Mouse (Mus musculus) layer of hippocampus, adult 8-10 months (tissue): ENCODE measurements at regions not wholly inside any gene's neighbourhood (a gene's known extent, or its start where the extent isn't known, plus 50 kb on each side); places are given as distances from the start of the nearest gene placed in this dataset.

Experiments
- DNase-seq, 2 experiments: peaks; one replicate each; pipeline ENCODE4 v3.0.0; 2022; ENCODE audit warnings: low spot score in 2 of 2

DNA sequence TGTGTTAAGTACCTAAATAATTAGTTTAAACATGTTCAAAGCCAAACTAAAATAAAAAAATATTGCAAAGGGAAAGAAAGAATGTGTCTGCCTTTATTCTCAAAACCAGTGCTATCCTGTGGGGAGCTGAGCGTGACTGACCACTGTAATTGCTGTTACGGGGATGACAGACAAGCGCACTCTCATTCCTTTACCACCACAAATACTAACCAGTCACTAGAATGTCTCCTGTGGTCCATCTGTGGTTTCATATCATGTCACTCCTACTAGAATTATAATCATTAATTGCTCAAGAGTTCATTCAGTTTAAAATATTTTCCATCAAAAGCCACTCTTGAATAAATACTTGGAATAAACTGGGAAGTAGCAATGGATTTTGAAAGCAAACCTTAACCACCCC, 268.8 kb downstream of the Epha4 start:
- no peak for DNase-seq

DNA sequence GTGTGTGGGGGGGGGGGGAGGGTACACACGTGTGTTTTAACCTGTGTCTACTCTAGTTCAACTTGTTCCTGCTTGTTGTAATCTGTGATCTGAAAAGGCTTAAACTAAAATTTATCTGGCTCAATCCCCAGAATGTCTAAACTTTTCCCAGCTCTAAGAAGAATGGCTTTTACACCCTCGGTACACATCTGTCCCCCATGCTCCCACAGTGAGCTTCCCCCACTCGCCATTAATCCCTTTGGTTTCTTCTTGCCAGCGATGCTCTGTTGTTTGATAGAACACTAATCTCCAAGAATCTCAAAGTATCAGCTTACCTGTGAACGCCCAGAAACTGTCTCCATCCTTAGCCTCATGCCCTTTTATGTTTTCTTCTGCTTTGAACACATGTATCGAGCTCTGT, 260.6 kb downstream of the Epha4 start:
- DNase-seq, result no peak

DNA sequence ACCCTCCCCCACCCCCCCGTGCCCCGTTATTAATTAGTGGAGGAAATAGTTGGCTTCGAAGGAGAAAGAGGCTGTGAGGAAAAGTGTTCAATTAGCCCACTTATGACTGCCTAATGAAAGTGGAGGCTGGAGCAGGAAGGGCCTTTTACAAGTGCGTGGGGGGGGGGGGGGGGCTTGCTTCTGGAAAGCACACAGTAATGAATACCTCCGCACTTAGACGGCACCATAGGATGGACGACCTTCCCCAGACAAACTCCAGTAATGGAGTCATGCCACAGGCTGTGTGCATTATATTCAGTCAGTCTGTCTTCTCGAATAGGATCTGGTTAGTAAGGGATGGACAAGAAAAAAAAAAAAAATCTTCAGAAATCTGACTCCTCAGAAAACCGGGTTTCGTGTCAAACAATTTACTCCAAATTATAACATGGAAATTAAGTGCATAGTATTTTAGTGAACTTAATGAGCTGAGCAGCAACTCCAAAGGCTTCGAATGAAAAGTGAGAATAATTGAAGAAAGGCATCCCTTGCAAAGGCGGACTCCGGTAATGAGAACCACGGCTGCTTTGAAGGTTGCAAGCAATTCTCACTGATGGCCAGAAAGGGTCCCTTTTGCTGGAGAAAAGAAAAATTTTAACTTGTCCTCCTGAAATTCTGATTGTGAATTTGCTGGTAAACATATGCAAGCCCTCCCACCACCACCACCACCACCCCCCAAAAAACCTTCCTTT, 258.6 kb downstream of the Epha4 start:
- no peak for DNase-seq

DNA sequence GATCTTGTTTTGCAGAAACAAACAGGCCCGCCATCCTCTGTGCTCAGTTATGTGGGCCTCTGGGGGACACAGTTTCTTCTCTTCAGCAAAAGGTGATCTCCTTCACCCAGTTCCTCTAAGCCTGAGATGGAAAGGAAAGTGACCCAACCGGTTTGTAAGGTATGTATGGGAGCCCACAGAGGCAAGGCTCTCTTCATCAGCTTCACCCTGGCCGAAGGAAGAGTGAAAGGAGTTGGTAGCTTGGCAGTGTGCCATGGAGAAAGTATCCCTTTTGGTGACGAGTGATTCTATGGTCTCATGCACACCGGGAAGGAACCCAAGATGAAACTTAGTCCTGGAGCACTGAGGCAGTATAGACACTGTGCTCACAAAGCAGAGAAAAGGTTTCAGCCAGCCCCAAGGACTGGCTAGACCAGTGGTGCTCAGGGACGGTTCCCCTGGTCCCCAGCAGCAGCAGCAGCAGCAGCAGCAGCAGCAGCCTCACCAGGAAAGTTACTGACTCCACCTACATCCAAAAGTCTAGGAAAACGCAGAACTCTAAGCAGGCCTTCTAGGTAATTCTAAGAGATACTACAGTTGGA, 256.1 kb downstream of the Epha4 start:
- DNase-seq, result no peak

DNA sequence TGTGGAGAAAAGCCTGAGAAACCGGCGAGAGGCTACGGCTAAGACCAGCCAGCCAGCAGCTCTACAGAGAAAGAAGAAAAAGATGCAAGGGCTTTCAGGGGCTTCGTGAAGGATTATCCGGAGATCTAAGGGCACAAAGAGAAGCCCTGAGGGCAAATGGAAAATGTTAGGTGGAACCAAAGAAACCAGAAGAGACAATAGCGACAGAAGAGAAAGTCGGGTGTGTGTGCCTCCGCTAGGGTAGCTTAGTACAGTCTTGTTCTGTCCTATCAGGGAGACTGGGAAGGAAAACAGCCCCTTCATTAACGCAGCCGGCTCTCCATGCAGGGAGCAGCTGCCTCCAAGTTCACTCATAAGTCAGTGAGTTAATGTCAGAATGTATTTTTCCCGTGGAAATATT, 255.1 kb downstream of the Epha4 start:
- DNase-seq, result no peak

DNA sequence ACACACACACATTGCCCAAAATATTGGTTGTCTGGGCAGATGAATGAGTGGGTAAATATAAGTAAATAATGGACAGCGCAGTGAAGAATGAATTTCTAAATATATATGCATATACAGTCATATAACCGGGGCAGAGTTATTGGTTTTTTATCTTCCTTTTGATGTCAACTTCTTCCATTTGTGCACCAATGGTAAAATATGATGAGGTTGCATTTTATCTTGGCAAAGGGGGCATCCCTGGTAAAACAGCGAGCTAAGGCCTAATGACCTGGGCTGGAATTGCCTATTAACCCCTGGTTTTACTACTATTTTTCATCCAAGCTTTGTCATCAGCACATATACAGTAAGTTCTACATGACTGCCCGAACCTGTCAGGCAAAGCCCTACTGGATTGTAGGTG, 253.2 kb downstream of the Epha4 start:
- DNase-seq, result no peak

DNA sequence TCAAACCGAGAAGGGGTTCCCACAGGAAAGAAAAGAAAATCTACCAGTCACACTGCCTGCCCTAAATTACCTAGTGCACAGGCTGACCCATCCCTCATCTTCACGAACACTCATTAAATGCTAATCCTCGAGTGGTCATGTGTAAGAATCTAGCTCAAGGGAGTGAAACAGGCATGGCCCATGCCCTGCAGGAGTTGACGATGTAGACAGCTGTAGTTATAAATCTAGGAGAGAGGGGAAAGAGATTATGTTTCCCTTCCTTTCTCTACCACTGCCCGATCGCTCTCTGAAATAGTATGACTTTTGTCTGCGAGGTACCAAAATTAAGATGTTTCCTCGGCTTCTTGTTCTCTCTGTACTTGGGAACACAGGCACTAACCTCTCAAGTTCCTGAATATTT, 249.2 kb downstream of the Epha4 start:
- DNase-seq, result no peak

DNA sequence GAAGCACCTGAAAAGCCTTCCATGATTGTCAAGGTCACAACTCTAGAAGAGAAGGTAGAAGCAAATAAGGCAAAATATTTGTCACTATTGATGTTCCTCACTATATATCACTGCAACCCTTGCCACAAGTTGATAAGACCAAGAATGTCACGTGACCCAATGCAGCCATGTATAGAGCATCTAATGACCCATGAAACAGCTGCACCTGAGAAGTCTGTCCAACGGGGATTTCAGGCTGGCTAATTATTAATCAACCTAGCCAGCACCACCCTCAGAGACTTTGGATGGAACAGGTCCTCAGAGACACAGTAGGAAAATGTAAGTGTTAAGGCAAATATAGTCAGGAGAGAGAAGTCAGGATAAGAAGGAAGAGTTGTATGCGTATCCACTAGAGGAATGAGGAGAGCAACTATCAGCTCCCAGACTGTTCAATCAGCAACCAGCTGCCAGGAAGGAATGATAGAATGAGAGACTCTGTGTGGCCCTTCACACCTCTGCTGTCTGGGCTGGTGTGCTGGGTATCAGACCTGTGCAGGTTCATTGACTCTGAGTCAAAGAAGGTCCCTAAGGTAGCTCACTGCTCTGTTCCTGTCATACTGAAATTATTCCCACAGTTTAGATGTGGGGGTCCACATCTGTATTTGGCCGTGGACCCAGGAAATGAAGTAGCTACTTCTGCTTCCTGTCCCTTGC, 247.4 kb downstream of the Epha4 start:
- no peak for DNase-seq

DNA sequence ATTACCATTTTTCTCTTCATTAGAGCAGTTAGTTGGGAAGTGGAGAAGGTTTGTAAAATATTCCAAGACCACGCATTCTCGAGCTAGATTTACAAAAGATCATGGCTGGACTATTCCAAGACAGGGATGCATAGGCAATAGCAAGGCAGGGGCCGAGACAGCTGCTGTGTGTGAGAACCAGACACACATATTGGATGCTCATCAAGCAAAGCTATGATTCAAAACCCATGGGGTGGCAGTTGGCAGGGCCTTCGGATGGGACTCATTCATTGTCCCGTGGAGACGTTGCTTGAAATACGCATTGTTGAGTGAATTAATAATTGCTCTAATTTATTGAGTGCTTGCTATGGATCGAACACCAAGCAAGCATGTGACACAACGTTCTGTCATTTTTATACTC, 239.6 kb downstream of the Epha4 start:
- DNase-seq, result no peak

DNA sequence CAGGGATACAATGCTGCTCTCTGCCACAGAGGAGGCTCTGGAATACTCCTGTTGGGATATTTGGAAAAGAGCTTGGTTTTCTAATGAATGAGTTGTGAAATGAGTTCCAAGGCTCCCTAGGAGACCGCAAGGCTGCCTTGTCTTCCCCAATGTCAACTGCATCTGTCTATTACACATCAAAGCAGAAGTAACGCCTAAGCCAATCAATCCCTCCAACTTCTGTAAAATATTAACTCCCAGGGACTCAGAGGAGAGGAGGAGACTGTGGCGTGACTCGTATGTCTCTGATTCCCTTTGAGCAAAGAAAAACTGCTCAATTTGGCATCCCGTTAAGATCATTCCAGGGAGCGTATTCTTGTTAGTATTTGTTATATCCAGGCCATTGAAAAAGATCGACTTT, 235.3 kb downstream of the Epha4 start:
- DNase-seq, result no peak

DNA sequence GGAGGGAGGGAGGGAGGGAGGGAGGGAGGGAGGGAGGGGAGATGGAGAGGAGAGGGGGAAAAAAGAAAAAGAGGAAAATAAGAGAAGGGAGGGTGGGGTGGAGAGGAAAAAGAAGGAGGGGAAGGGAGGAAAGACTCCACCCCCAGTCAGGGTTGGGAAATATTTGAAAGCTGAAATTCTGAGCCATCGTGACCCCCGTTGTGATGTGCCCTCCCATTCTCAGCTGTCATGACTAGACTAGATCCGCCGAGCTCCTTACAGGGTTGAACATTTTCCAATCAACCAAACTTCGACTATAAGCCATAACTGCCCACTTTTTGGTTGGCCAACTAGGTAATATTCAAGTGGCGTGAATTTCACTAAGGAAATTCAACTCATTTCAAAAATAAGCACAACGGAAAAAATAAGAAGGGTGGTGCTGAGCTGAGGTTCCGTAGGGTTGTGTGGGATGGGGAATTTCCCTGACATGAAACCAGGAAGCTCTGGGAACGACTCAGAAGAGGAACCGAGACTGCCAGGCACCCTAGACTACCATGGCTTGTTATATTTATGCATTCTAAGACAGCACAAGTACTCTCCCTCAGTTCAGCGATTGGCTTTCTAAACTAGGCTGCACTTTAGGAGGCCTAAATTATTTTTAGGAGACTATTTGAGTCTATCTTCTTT, 234.4 kb downstream of the Epha4 start:
- DNase-seq, result no peak

DNA sequence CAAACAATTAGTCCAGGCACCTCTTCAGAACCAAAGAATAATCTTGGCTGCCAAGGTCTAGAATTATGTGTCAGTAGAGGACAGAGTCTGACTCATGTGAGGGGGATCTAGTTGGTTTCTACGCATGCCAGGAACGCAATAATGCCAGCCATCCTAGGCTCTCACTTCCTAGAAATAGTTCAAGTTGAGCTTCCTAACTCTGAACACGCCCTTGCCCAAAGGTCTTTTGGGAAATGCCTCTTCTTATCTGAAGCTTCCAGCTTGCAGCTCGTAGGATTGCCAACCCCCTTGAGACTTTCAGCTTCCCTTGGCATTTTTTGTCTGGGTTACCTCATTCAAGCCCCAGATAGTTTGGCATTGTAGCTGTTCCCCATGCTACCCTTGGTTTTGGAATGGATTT, 233.1 kb downstream of the Epha4 start:
- DNase-seq, result no peak

DNA sequence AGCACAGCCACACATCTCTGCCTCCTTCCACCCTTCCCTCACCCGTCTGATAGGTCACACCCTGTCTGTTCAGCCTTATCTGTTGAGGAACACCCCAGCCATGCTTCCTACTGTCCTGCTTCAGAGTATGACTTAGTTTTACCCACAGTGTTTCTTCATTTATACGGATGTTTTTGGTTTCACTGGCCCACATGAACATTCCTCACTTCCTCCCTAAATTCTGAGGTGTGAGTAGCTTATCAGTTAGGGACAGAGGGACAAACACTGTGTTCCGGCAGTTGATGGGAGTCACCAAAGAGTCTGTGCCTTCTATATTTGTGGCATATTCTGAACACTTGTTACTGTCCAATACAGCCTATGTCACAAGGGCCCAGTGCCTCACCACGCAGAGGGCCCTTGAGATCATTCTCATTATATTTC, 216.2 kb downstream of the Epha4 start:
- DNase-seq, result no peak

DNA sequence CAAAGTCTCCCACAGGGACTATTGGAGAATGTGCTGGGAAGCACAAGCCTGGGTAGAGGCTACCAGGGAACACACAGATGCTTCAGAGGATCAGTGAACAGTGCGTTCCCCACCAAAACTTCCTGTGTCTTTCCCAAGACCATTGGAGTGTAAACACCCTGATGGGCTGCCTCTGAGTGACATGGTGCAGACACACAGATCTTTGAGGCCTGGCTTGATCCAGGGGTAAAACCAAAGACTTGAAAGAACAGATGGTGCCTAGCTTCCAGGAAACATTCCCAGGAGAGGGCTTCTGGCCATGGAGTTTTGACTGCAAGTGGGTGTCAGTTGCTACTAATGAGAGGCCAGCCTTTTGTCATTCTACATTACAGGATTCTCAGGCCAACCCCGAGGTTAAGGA, 214.1 kb downstream of the Epha4 start:
- no peak for DNase-seq

DNA sequence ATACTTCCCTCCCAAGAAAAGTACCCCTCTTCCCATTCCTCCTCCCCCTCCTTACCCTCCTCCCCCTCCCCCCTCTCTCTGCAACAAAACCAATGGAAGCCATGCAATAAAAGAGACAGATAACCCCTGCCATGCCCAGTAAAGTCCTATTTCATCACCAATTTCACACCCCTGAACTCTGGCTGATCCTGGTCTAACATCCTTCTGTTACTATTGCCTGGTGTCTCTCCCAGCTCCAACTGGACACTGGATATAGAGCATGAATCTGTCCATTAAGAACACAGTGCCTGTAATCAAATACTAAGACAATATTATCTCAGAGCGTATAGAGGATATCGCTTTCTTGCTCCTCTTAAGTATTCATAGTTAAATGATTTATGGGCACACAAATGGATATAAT, 210.1 kb downstream of the Epha4 start:
- no peak for DNase-seq

DNA sequence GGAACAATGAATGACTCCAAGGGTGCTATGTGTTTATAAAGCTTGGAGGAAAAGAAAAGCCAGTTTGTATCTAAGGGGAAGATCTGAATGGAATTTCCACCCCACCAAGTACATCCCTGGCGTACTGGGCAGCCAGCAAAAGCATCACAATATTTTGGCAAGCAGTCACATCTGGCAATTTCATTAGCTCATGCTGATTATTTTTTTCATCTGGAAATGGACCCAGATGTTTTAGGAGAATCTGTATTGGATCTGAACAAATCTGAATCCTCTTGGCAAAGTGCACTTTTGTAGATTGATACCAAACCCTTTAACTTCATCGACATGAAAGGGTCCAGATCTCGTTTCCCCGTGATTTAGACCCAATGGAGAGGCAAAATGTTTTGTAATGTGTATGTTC, 207.1 kb downstream of the Epha4 start:
- DNase-seq, result no peak

DNA sequence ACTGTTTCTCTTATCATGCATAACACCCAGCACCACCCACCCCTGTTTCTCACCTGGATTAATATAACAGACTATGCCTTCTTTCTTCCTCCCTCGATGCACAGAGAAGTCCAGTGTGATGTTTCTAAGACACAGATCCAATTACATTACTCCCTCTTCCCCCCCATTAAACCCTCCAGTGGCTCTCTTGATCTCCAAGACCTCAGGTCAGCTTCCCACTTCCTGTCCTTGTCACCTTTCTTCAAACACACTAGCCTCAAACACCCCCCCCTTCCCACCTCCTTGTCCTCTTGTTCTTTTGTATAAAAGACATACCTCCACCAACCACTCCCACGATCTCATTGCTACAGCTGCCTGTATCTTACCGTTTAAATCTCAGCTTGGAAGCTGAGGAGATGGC, 201.8 kb downstream of the Epha4 start:
- no peak for DNase-seq

DNA sequence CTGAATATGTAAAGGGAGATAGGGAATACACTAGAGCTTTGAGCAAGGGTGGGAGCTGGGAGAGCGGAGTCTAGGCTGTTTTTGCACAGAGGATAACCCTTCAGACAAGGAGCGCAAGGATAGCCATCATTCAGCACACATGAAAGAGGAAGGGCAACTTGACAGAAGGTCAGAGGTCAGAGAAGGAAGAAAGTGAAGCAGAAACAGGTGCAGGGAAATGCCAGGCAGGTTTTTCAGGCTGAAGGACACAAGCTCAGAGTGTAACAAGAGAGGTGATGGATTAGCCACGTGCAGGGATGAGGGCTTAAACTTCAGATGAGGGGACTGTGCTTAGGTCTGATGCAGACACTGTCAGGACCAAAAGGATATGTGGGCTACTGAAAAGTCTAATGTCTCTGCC, 199.5 kb downstream of the Epha4 start:
- no peak for DNase-seq

DNA sequence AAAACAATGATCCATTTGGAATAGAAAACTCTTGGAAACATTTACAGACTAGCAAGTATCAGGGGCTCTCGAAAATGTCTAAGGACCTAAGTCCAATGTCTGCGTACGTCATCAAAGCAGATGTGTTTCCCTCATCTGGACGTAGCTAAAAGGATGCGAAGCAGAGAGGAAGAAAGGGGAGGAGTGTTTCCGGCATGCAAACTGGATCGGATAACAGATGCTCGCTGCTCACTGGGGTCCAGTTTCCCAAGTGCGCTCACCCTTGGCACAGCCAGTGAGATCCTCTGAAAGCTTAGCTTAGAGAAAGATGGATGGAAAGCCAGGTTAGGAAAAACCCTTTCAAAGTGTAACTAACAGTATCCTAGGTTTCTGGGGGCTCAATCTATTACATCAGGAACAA, 198.7 kb downstream of the Epha4 start:
- no peak for DNase-seq
